Mouse (Mus musculus) intestine, postnatal 0 days (tissue): ENCODE measurements around the gene Cog5. TPM values are rescaled to one million over a fixed set of nuclear protein-coding genes. Genes with fewer than 3 reads are reported as not detected.

ENCODE experiments used
- ATAC-seq: fragments of 200-750 bp; cut with Nextera tagmentation; 2 replicates; pipeline ENCODE4 v1.8.0; 2017; ENCODE audit warnings: mild to moderate bottlenecking, moderate TSS enrichment, moderate library complexity
- H3K27ac ChIP-seq: fragments of 300-500 bp; sonication (generic); 2 replicates; pipeline ENCODE4 v1.5.1; 2014; ENCODE audit warnings: mild to moderate bottlenecking, low read depth, low read length, moderate library complexity
- H3K27me3 ChIP-seq: fragments of 300-500 bp; sonication (generic); replicated peaks from 2 replicates; pipeline ENCODE4 v1.6.1; 2014; ENCODE audit warnings: low read length, mixed read lengths; ENCODE audit not compliant: control insufficient read depth, insufficient read depth
- H3K36me3 ChIP-seq: fragments of 300-500 bp; sonication (generic); 2 replicates; pipeline ENCODE4 v1.6.1; 2014; ENCODE audit warnings: mild to moderate bottlenecking, moderate library complexity; ENCODE audit not compliant: control insufficient read depth, insufficient read depth
- H3K4me1 ChIP-seq: fragments of 300-500 bp; sonication (generic); replicated peaks from 2 replicates; pipeline ENCODE4 v1.6.1; 2014; ENCODE audit warnings: antibody characterized with exemption, low read length, mixed read lengths; ENCODE audit not compliant: control insufficient read depth, insufficient read depth
- H3K4me2 ChIP-seq: fragments of 300-500 bp; sonication (generic); replicated peaks from 2 replicates; pipeline ENCODE4 v1.6.1; 2014; ENCODE audit warnings: low read depth, mild to moderate bottlenecking, moderate library complexity
- H3K4me3 ChIP-seq: fragments of 300-500 bp; sonication (generic); 2 replicates; pipeline ENCODE4 v1.5.1; 2014; ENCODE audit warnings: low read depth, low read length
- H3K9ac ChIP-seq: fragments of 300-500 bp; sonication (generic); 2 replicates; pipeline ENCODE4 v1.6.1; 2014; ENCODE audit warnings: mild to moderate bottlenecking, low read depth, low read length
- H3K9me3 ChIP-seq: fragments of 300-500 bp; sonication (generic); 2 replicates; pipeline ENCODE4 v1.6.1; 2016; ENCODE audit warnings: mixed run types; ENCODE audit not compliant: control insufficient read depth
- CTCF ChIP-seq: sonication (generic); IDR thresholded peaks from 2 replicates; pipeline ENCODE4 v1.5.1; 2016; ENCODE audit warnings: low read depth, mild to moderate bottlenecking, control low read depth, antibody characterized with exemption, moderate library complexity
- WGBS: fragments of 180-500 bp; shearing (Covaris S2); extraction: QIAGEN DNeasy Blood & Tissue Kit; methylation state at CpG from one replicate; pipeline ENCODE4 v1.1.7; 2014; 5-methylcytosine and 5-hydroxymethylcytosine counted together
- polyA plus RNA-seq: library from polyadenylated mRNA; unstranded; fragments of >200 nt; fragmentation: Nextera tagmentation; extraction: Ambion mirVana; gene quantifications from 2 replicates; pipeline ENCODE4 v1.2.1, GENCODE M21; 2015

Gene Cog5
- polyA plus RNA-seq, 1 experiment from 2014 or later = 16.4 TPM

DNA sequence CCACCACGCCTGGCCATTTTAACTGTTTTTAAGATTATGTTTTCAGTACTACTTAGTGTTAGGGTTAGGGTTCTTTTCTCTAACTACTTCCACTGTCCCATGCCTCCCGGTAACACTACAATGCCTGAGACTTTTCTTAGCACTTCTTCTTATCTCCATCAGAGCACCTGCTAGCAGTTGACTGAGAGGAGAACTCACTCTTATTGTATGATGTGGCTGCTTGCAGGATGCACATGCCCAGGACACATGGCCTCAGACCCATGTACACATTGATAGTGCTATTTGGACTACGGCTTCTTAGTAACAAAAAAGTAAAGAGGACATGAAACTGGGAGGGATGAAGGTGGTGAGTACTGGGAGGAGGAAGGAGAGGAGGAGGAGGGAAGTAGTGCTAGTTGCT, 133.9 kb downstream of the Cog5 start:
- no peak for TF ChIP-seq CTCF
- Histone ChIP-seq H3K27ac (no peak overlapping the region), H3K27me3 (no peaks in the 10 kb centered on the region), H3K4me3 (no peak overlapping the region), H3K9ac (no peak overlapping the region), H3K36me3 (no peaks in the 10 kb centered on the region), H3K4me2 (no peak overlapping the region), H3K4me1 (no peaks in the 10 kb centered on the region), H3K9me3 (no peaks in the 10 kb centered on the region)
- no peak for ATAC-seq
- WGBS = 98% methylated on average over 3 of the region's 3 CpGs

DNA sequence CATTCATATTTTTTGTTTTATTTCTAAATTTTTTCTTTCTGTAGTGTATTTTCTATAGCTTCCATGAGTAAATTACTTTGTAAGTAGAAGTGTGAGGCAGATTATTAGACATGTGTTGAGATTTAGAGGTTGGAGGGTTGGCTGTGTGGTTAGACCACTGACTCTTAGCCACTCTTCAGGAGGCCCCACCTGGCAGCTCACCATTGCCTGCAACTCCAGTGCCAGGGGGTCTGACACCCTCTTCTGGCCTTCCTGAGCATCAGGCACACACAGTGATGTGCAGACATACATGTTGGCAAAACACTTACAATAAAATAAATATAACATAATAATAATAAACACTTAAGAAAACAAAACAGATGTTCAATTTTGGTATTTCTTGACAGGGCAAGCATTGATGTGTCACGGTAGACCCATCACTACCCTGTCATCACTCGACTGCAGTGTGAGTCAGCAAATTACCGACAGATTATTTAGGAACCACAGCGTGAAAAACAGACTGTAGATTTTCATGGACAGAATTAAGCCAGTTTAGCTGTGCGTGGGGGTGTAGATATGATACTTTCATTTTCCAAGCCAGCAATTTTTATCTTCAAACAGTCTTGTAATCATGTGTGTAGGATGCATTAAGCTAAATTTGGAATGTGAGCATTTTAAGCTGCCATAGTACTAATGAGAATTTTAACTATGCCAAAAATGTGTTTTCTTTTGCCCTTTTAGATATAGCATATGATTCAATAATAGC, 151.9 kb downstream of the Cog5 start:
- Histone ChIP-seq H3K9me3 (no peaks in the 10 kb centered on the region), H3K4me3 (no peak overlapping the region), H3K36me3 (no peaks in the 10 kb centered on the region), H3K27me3 (no peaks in the 10 kb centered on the region), H3K4me2 (no peak overlapping the region), H3K9ac (no peak overlapping the region), H3K27ac (no peak overlapping the region), H3K4me1 (no peaks in the 10 kb centered on the region)
- TF ChIP-seq CTCF = no peak
- WGBS = 89% methylated on average over 5 of the region's 5 CpGs
- ATAC-seq = no peak

- no peak for ATAC-seq
- Histone ChIP-seq H3K4me2 (no peak overlapping the region), H3K4me1 (0 out of 2 replicates have a peak, but pooled peaks cover 4% of the 10 kb centered on the region), H3K9ac (no peak overlapping the region), H3K27ac (no peak overlapping the region), H3K4me3 (no peak overlapping the region), H3K36me3 (no peaks in the 10 kb centered on the region), H3K27me3 (no peaks in the 10 kb centered on the region), H3K9me3 (no peaks in the 10 kb centered on the region)
- TF ChIP-seq CTCF = no peak
- WGBS = 81% methylated on average over 3 of the region's 3 CpGs
Observed at GRCm38 (mm10) chr12:31818051-31818461, 163.4 kb downstream of the Cog5 start.

- TF ChIP-seq CTCF = no peak
- no peak overlapping the region for H3K27ac ChIP-seq
- H3K4me3 ChIP-seq = no peak overlapping the region
- no peaks in the 10 kb centered on the region for H3K27me3 ChIP-seq
- H3K36me3 ChIP-seq = no peaks in the 10 kb centered on the region
- no peak overlapping the region for H3K9ac ChIP-seq
- H3K4me2 ChIP-seq = no peak overlapping the region
- ATAC-seq = no peak
- H3K4me1 ChIP-seq = 0 out of 2 replicates have a peak, but pooled peaks cover 4% of the 10 kb centered on the region
- no peaks in the 10 kb centered on the region for H3K9me3 ChIP-seq
Observed at GRCm38 (mm10) chr12:31819096-31819495, 164.4 kb downstream of the Cog5 start.

- Histone ChIP-seq H3K27me3 (no peaks in the 10 kb centered on the region), H3K9me3 (no peaks in the 10 kb centered on the region), H3K4me3 (no peak overlapping the region), H3K4me2 (no peak overlapping the region), H3K36me3 (no peaks in the 10 kb centered on the region), H3K27ac (no peak overlapping the region), H3K4me1 (0 out of 2 replicates have a peak, but pooled peaks cover 4% of the 10 kb centered on the region), H3K9ac (no peak overlapping the region)
- TF ChIP-seq CTCF = no peak
- WGBS = 77% methylated on average over 7 of the region's 7 CpGs
- ATAC-seq = no peak
Observed at GRCm38 (mm10) chr12:31819520-31819919, 164.9 kb downstream of the Cog5 start.

- no peak overlapping the region for H3K4me3 ChIP-seq
- TF ChIP-seq CTCF = no peak
- H3K9me3 ChIP-seq = no peaks in the 10 kb centered on the region
- no peak overlapping the region for H3K4me2 ChIP-seq
- no peaks in the 10 kb centered on the region for H3K27me3 ChIP-seq
- ATAC-seq = no peak
- no peak overlapping the region for H3K9ac ChIP-seq
- WGBS = 63% methylated on average over 3 of the region's 3 CpGs
- 0 out of 2 replicates have a peak, but pooled peaks cover 4% of the 10 kb centered on the region for H3K4me1 ChIP-seq
- no peak overlapping the region for H3K27ac ChIP-seq
- H3K36me3 ChIP-seq = no peaks in the 10 kb centered on the region
Observed at GRCm38 (mm10) chr12:31823671-31824070, 169.0 kb downstream of the Cog5 start.

DNA sequence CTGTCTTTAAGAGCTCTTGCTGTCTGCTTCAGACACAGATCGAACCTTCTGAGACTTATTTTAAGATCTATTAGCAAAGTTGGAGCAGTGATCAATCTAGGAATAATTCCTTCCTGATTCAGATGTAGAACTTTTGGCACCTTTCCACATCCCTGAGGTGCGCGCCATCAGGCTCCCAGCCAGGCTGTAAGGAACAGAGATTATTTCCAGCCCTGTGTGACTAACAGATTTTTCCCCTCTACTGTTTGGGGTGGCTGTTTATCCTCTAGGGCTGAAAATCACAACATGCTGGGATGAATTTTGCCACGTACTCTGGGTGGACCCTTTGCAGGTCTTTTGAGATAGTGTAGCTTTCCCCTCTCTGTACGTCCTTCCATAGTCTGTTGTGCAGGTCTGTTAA, 170.2 kb downstream of the Cog5 start:
- ATAC-seq = no peak
- Histone ChIP-seq H3K4me2 (no peak overlapping the region), H3K9ac (no peak overlapping the region), H3K27ac (no peak overlapping the region), H3K4me1 (0 out of 2 replicates have a peak, but pooled peaks cover 1% of the 10 kb centered on the region), H3K36me3 (no peaks in the 10 kb centered on the region), H3K27me3 (no peaks in the 10 kb centered on the region), H3K4me3 (no peak overlapping the region), H3K9me3 (no peaks in the 10 kb centered on the region)
- TF ChIP-seq CTCF = no peak
- 78% methylated on average over 5 of the region's 5 CpGs for WGBS
